Mouse (Mus musculus): ENCODE measurements around the gene Nkain1. TPM values are rescaled to one million over a fixed set of nuclear protein-coding genes. Genes with fewer than 3 reads are reported as not detected.

Gene Nkain1
- polyA plus RNA-seq (2012; fragmentation: generic; extraction: Trizol): 36.9 TPM
- long read RNA-seq, experiment 1: 0 reads
- long read RNA-seq, experiment 2, partial matches to known transcripts: 0 of 9 reads
- long read RNA-seq, experiment 2, other reads (novel, unspliced or antisense): 9 of 9 reads

DNA sequence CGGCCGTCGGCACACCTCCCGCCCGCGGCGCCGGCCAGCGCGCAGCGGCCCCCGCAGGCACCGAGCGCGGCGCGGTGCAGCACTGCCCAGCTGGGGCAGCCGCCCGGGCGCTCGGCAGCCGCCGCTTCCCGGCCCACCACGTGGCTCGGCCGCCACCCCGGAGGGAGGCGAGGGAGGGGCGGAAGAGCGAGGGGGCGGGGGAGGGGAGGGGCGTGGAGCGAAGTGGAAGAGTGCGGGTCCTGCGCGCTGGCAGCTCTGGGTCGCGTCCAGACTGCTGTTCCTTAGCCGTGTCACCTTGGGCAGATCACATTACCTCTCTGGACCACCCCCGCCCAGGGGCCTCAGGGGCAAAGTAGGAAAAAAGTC, at the start of gene Nkain1:
TSS of gene Nkain1 (minus strand) at position 126 of the 366 bp plus-strand sequence.
- TF ChIP-seq MYOD1 (IDR thresholded peaks at IDR 0.05; ENCODE audit: control insufficient read depth, insufficient read length, low read depth) (no peak), USF1 (IDR thresholded peaks at IDR 0.05; ENCODE audit: low read depth) (no peak), MYOG (IDR thresholded peaks at IDR 0.05; ENCODE audit: control insufficient read depth, extremely low read depth, insufficient read length) (no peak), FOSL1 (IDR thresholded peaks at IDR 0.05; ENCODE audit: insufficient read depth, low read length, poor library complexity, severe bottlenecking) (no peak), CTCF (IDR thresholded peaks at IDR 0.05; ENCODE audit: control insufficient read depth, insufficient read depth, insufficient read length) (no peak), MAX (IDR thresholded peaks at IDR 0.05) (no peak), CEBPB (IDR thresholded peaks at IDR 0.05; ENCODE audit: low read depth) (no peak)
- Histone ChIP-seq H3K79me2 (ENCODE audit: control insufficient read depth, insufficient read depth) (peaks cover 36% of the 10 kb centered on the region), H3K36me3 (ENCODE audit: control insufficient read depth, insufficient read depth) (no peaks in the 10 kb centered on the region), H3ac (ENCODE audit: control insufficient read depth, insufficient read length, low read depth) (peak within 1 kb of the TSS; percentile 85), H3K4me3 (ENCODE audit: insufficient read depth, poor library complexity, severe bottlenecking) (peak within 1 kb of the TSS; percentile 49), H3K27me3 (ENCODE audit: control insufficient read depth, insufficient read depth, insufficient read length) (no peaks in the 10 kb centered on the region), H3K79me3 (ENCODE audit: low read depth) (peaks cover 4% of the 10 kb centered on the region)

DNA sequence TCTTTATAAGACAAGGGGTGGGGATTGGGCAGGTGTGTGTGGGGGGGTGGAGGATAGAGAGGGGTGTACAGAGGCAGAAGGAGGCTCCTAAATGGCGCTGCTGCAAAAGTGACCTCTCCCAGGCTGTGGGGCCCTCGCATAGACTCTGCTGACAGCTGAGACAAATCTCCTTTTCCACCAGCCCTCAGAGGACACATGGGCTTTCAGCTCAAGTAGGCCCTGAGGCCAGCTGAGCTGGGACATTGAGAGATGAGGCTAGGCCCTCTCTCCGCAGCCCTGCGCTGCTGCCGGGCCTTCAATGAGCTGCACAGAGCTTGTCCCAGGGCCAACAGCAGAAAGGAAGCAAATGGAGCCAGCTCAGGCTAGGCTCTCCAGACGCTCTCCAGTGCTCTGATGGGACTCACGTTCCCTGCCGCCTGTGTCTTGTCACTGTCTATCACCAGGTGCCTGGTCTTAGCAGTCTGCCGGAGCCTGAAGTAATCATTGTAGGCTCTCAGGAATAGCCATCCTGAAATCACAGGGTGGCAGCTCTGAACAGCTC, 4.8 kb upstream of the Nkain1 start:
- TF ChIP-seq MYOD1 (IDR thresholded peaks at IDR 0.05; ENCODE audit: control insufficient read depth, insufficient read length, low read depth): no peak
- no peak for TF ChIP-seq USF1 (IDR thresholded peaks at IDR 0.05; ENCODE audit: low read depth)
- TF ChIP-seq CTCF (IDR thresholded peaks at IDR 0.05; ENCODE audit: control insufficient read depth, insufficient read depth, insufficient read length): no peak
- no peak for TF ChIP-seq FOSL1 (IDR thresholded peaks at IDR 0.05; ENCODE audit: insufficient read depth, low read length, poor library complexity, severe bottlenecking)
- TF ChIP-seq CEBPB (IDR thresholded peaks at IDR 0.05; ENCODE audit: low read depth): no peak
- no peak for TF ChIP-seq MAX (IDR thresholded peaks at IDR 0.05)
- no peak for TF ChIP-seq MYOG (IDR thresholded peaks at IDR 0.05; ENCODE audit: control insufficient read depth, extremely low read depth, insufficient read length)
- no peaks in the 10 kb centered on the region for H3K79me3 ChIP-seq (ENCODE audit: low read depth)
- H3K4me3 ChIP-seq (ENCODE audit: insufficient read depth, poor library complexity, severe bottlenecking): no peak overlapping the region
- H3ac ChIP-seq (ENCODE audit: control insufficient read depth, insufficient read length, low read depth): no peak overlapping the region
- H3K36me3 ChIP-seq (ENCODE audit: control insufficient read depth, insufficient read depth): no peaks in the 10 kb centered on the region
- no peaks in the 10 kb centered on the region for H3K27me3 ChIP-seq (ENCODE audit: control insufficient read depth, insufficient read depth, insufficient read length)
- no peaks in the 10 kb centered on the region for H3K79me2 ChIP-seq (ENCODE audit: control insufficient read depth, insufficient read depth)

DNA sequence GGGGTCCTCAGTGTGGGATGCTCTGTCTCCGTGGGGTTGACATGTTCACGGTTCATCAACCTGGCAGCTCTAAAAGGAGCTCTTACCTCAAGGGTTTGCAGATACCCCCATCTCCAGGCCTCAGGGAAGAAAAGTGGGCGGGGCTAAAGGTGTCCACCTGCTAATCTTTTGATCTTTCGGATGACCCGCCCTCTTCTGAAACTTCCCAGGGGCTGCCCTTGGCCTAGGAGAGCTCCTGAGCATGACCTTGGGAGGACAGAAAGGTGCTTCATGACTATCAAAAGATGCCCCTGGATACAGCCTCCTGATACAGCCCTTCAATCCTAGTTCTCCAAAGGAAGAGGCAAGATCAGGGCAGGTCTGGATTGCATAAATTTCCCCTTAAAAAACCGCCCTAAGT, 3.1 kb upstream of the Nkain1 start:
- no peak for TF ChIP-seq MYOG (IDR thresholded peaks at IDR 0.05; ENCODE audit: control insufficient read depth, extremely low read depth, insufficient read length)
- H3K79me3 ChIP-seq (ENCODE audit: low read depth): peaks cover 2% of the 10 kb centered on the region
- no peaks in the 10 kb centered on the region for H3K27me3 ChIP-seq (ENCODE audit: control insufficient read depth, insufficient read depth, insufficient read length)
- H3K36me3 ChIP-seq (ENCODE audit: control insufficient read depth, insufficient read depth): no peaks in the 10 kb centered on the region
- no peak overlapping the region for H3K4me3 ChIP-seq (ENCODE audit: insufficient read depth, poor library complexity, severe bottlenecking)
- no peak overlapping the region for H3ac ChIP-seq (ENCODE audit: control insufficient read depth, insufficient read length, low read depth)
- H3K79me2 ChIP-seq (ENCODE audit: control insufficient read depth, insufficient read depth): peaks cover 15% of the 10 kb centered on the region

DNA sequence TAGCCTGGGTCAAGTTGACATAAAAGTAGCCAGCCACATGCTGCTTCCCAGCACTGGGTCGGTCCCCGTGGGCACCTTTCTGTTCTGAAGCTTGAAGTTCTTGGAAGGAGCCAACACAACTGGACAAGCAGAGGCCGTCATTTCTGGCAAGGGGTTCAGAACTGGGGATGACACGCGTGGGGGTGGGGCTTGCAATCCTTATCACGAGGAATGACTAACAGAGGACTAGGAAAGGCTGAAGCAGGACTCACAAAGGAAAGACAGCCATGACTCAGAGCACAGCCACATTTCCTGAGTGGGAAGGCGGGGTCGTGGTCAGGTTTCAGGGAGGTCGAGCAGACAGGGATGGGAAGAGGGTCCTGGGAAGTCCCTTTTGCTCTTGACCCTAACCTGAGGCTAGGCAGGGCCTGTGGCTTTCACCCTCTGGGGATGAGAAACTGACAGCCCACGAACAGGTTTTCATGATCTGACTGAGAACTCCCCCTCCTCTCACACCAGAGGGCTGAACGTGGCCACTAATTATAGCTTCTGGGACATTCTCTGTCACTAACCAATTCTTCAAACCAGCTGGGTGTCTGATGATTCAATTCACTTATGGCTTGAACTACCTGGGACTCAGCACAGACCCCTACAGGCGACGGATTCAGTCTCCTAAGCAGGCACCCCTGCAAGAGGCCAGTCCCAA, 2.4 kb upstream of the Nkain1 start:
- H3ac ChIP-seq (ENCODE audit: control insufficient read depth, insufficient read length, low read depth): no peak overlapping the region
- H3K79me3 ChIP-seq (ENCODE audit: low read depth): peaks cover 4% of the 10 kb centered on the region
- TF ChIP-seq MAX (IDR thresholded peaks at IDR 0.05): no peak
- TF ChIP-seq USF1 (IDR thresholded peaks at IDR 0.05; ENCODE audit: low read depth): no peak
- TF ChIP-seq FOSL1 (IDR thresholded peaks at IDR 0.05; ENCODE audit: insufficient read depth, low read length, poor library complexity, severe bottlenecking): no peak
- no peak for TF ChIP-seq MYOG (IDR thresholded peaks at IDR 0.05; ENCODE audit: control insufficient read depth, extremely low read depth, insufficient read length)
- TF ChIP-seq CEBPB (IDR thresholded peaks at IDR 0.05; ENCODE audit: low read depth): no peak
- no peak overlapping the region for H3K4me3 ChIP-seq (ENCODE audit: insufficient read depth, poor library complexity, severe bottlenecking)
- H3K27me3 ChIP-seq (ENCODE audit: control insufficient read depth, insufficient read depth, insufficient read length): no peaks in the 10 kb centered on the region
- no peaks in the 10 kb centered on the region for H3K36me3 ChIP-seq (ENCODE audit: control insufficient read depth, insufficient read depth)
- peaks cover 22% of the 10 kb centered on the region for H3K79me2 ChIP-seq (ENCODE audit: control insufficient read depth, insufficient read depth)

DNA sequence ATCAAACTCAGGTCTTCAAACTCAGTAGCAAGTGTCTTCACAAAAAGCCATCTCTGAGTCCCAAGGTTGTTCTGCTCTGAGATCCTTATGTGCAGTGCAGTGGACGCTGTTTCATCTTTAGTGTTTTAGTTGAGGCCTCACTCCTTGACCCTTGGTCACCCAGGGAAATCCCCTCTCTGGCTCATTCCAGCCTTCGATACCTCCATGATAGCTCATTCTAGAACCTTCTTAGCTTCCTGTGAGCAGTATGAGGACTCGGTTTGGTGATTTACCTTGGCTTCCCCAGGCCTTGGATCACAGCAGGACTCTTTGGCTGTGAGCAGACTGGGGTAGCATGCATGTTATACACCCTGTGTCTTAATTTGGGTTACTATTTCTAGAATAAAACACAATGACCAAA, 1.6 kb upstream of the Nkain1 start:
- Histone ChIP-seq H3K4me3 (ENCODE audit: insufficient read depth, poor library complexity, severe bottlenecking) (no peak overlapping the region), H3K79me3 (ENCODE audit: low read depth) (peaks cover 4% of the 10 kb centered on the region), H3ac (ENCODE audit: control insufficient read depth, insufficient read length, low read depth) (no peak overlapping the region), H3K79me2 (ENCODE audit: control insufficient read depth, insufficient read depth) (peaks cover 29% of the 10 kb centered on the region), H3K36me3 (ENCODE audit: control insufficient read depth, insufficient read depth) (no peaks in the 10 kb centered on the region), H3K27me3 (ENCODE audit: control insufficient read depth, insufficient read depth, insufficient read length) (no peaks in the 10 kb centered on the region)
- TF ChIP-seq MAX (IDR thresholded peaks at IDR 0.05): no peak

DNA sequence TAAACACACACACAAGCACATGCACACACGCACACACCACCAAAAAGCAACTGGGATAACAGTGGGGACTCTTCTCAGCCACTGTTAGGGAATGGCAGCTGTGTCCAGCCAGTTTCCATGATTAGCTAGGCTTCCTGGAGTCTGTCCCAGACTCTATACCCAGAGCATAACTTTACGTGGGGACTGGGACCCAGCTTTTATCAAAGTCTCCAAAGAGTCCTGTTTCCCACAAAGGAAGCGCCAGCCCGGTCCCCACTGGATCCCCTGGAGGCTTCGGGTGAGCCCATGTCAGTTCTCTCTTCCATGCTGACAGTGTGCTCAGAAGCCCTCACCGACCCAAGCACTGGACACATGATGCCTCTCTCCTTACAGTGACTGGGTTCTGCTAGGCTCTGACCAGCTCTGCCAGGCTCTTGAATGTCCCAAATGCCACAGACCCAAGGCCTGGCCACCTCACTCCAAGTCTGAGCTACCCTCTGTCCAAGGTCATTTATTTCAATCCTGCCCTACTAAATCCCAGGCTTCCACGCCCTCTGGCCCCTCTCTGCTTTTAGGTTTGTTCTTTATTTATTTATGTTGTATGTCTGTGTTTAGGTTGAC, 988 bp upstream of the Nkain1 start:
- H3K79me2 ChIP-seq (ENCODE audit: control insufficient read depth, insufficient read depth): peaks cover 33% of the 10 kb centered on the region
- no peaks in the 10 kb centered on the region for H3K36me3 ChIP-seq (ENCODE audit: control insufficient read depth, insufficient read depth)
- TF ChIP-seq CEBPB (IDR thresholded peaks at IDR 0.05; ENCODE audit: low read depth) (no peak), USF1 (IDR thresholded peaks at IDR 0.05; ENCODE audit: low read depth) (no peak), MYOG (IDR thresholded peaks at IDR 0.05; ENCODE audit: control insufficient read depth, extremely low read depth, insufficient read length) (no peak), MAX (IDR thresholded peaks at IDR 0.05) (no peak), MYOD1 (IDR thresholded peaks at IDR 0.05; ENCODE audit: control insufficient read depth, insufficient read length, low read depth) (no peak), CTCF (IDR thresholded peaks at IDR 0.05; ENCODE audit: control insufficient read depth, insufficient read depth, insufficient read length) (no peak), FOSL1 (IDR thresholded peaks at IDR 0.05; ENCODE audit: insufficient read depth, low read length, poor library complexity, severe bottlenecking) (no peak)

More for the DNA sequence above, 988 bp upstream of the Nkain1 start:
- H3ac ChIP-seq (ENCODE audit: control insufficient read depth, insufficient read length, low read depth): no peak overlapping the region
- H3K4me3 ChIP-seq (ENCODE audit: insufficient read depth, poor library complexity, severe bottlenecking): no peak overlapping the region
- H3K27me3 ChIP-seq (ENCODE audit: control insufficient read depth, insufficient read depth, insufficient read length): no peaks in the 10 kb centered on the region
- peaks cover 4% of the 10 kb centered on the region for H3K79me3 ChIP-seq (ENCODE audit: low read depth)
